Mouse (Mus musculus) adrenal gland, postnatal 36 days (tissue): ENCODE measurements around the gene Cited2. TPM values are rescaled to one million over a fixed set of nuclear protein-coding genes. Genes with fewer than 3 reads are reported as not detected.
A peak's percentile ranks its signal among the peaks of the same experiment; 100 is the strongest.

Experiments
- DNase-seq, 2 experiments: peaks; one replicate each; pipeline ENCODE4 v3.0.0; 2021; ENCODE audit warnings: mixed read lengths in 1 of 2
- total RNA-seq, 2 experiments: library from RNA; stranded (reverse); gene quantifications; 2 replicates each; pipeline ENCODE4 v1.2.3; 2021

The Cited2 gene
- total RNA-seq, 2 experiments from 2014 or later = 49.3 to 106 TPM

GRCm38 (mm10) chr10:17723421-17723841 lies 413 bp downstream of the Cited2 start:
- peak in 1 of 2 experiments; percentile 79 for DNase-seq

- peak; percentile 69 to 83 for DNase-seq
Measured at GRCm38 (mm10) chr10:17723871-17724741, 1.1 kb downstream of the Cited2 start.

GRCm38 (mm10) chr10:17725037-17725584 lies 2.1 kb downstream of the Cited2 start:
- DNase-seq = no peak

- no peak for DNase-seq
Measured at GRCm38 (mm10) chr10:17725644-17726372, 2.8 kb downstream of the Cited2 start.

- peak in 1 of 2 experiments; percentile 10 for DNase-seq
Measured at GRCm38 (mm10) chr10:17726373-17726720, 3.3 kb downstream of the Cited2 start.

GRCm38 (mm10) chr10:17727161-17727925 lies 4.3 kb downstream of the Cited2 start:
- DNase-seq = peak; percentile 25 to 39

GRCm38 (mm10) chr10:17727926-17728279 lies 4.9 kb downstream of the Cited2 start:
- peak in 1 of 2 experiments; percentile 32 for DNase-seq

GRCm38 (mm10) chr10:17728711-17729110 lies 5.7 kb downstream of the Cited2 start:
- no peak for DNase-seq

- DNase-seq = no peak
Measured at GRCm38 (mm10) chr10:17729476-17729875, 6.5 kb downstream of the Cited2 start.

GRCm38 (mm10) chr10:17733057-17733456 lies 10.0 kb downstream of the Cited2 start:
- DNase-seq = peak; percentile 80

- DNase-seq = no peak
Measured at GRCm38 (mm10) chr10:17742581-17742980, 19.6 kb downstream of the Cited2 start.

- DNase-seq = no peak
Measured at GRCm38 (mm10) chr10:17752478-17752877, 29.5 kb downstream of the Cited2 start.

- DNase-seq = no peak
Measured at GRCm38 (mm10) chr10:17759772-17760171, 36.8 kb downstream of the Cited2 start.

GRCm38 (mm10) chr10:17760750-17761613 lies 38.0 kb downstream of the Cited2 start:
- DNase-seq = peak; percentile 4 to 6

- no peak for DNase-seq
Measured at GRCm38 (mm10) chr10:17761652-17762051, 38.6 kb downstream of the Cited2 start.

GRCm38 (mm10) chr10:17762946-17763345 lies 39.9 kb downstream of the Cited2 start:
- DNase-seq = no peak

GRCm38 (mm10) chr10:17769856-17770255 lies 46.8 kb downstream of the Cited2 start:
- no peak for DNase-seq

- peak; percentile 2 to 20 for DNase-seq
Measured at GRCm38 (mm10) chr10:17772364-17772763, 49.3 kb downstream of the Cited2 start.

GRCm38 (mm10) chr10:17774366-17774765 lies 51.3 kb downstream of the Cited2 start:
- DNase-seq = no peak

GRCm38 (mm10) chr10:17775079-17775478 lies 52.1 kb downstream of the Cited2 start:
- DNase-seq = no peak
